Mouse (Mus musculus): Measurements from ENCODE around the gene Vegfa. TPM values are rescaled to one million over a fixed set of nuclear protein-coding genes. Genes with fewer than 3 reads are reported as not detected.

Gene Vegfa
- polyA plus RNA-seq, 1 experiment, result 53.0 TPM

DNA sequence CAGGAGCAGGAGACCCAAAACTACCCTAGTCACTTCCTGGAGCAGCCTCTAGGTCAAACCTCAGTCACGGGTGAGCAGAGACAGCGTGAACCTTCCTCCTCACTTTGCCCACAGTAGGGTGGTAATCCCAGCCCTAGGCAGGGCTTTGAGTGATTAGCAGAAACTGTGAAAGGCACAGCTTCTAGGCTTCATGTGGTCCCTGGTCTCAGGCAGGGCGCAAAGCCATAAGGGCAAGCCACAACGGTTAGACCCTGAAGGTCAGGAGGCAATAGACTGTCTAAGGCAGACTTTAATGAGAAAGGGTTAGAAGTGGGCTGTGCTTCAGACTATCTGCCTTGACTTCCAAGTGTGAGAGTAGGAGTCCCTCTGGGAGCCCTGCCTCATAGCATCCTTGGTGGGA lies 9.7 kb downstream of the Vegfa start:
- TF ChIP-seq GATA1 (IDR thresholded peaks at IDR 0.05; ENCODE audit: low read length), result no peak

DNA sequence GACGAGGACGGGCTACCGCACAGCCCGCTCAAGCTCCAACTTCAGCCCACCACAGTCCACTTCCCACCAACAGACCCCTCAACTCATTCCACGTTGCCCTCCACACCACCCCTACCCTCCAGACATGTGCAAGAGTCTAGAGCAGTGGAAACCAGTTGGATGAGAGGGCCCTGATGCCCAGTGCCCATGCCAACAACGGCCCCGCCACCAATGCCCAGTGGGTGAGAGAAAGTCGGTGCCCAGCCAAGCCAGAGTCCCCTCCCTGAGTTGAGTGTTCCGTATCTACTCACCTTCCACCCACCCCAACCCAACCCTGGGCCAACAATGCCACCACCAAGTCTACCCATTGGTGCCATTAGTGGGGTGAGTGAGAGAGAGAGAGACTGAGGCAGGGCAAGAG lies 10.4 kb downstream of the Vegfa start:
- TF ChIP-seq GATA1 (IDR thresholded peaks at IDR 0.05; ENCODE audit: low read length), result no peak

DNA sequence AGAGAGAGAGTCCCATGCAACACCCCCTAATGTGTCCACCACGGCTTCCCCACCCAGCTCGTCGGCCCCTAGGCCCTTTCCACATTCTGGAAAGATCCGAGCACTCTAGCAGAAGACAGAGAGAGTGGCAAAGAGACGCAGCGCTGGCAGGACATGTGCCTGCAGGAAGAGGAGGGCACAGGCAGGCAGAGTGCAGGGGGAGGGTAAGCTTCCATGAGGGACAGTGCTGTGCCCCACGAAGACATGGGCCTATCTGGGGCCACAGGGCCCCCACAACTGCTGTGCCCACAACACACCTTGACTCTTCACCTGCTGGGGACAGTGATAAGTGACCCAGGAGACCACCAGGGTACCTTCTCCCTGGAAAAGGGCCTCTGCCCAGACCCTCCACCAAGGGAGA lies 11.0 kb downstream of the Vegfa start:
- TF ChIP-seq GATA1 (IDR thresholded peaks at IDR 0.05; ENCODE audit: low read length), result no peak

DNA sequence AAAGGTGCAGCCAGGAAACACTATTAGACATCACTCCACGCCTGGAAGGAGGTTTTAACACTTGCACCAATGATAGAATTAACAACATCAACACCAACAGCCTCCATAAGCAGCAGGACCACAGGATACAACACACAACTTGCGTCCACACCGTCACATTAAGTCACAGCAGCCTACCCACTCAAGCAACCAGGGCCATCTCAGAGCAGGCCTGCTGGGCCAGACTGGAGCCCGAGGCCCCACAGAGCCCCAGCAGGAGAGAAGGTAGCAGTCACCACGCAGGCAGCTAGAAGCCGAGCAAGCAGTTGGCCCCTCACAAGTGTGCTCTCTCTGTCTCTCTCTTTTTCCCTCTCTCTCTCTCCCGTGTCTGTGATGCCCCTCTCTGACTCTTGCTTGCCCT lies 11.6 kb downstream of the Vegfa start:
- TF ChIP-seq GATA1 (IDR thresholded peaks at IDR 0.05; ENCODE audit: low read length), result no peak

DNA sequence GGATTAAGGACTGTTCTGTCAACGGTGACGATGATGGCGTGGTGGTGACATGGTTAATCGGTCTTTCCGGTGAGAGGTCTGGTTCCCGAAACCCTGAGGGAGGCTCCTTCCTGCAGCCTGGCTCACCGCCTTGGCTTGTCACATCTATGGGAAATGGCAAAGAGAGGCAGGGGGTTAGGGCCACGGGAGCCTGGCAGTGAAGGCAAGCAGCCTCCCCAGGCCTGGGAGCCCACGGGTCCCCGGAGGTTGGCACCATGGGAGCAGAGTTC lies 13.5 kb downstream of the Vegfa start:
- no peak for TF ChIP-seq GATA1 (IDR thresholded peaks at IDR 0.05; ENCODE audit: low read length)

DNA sequence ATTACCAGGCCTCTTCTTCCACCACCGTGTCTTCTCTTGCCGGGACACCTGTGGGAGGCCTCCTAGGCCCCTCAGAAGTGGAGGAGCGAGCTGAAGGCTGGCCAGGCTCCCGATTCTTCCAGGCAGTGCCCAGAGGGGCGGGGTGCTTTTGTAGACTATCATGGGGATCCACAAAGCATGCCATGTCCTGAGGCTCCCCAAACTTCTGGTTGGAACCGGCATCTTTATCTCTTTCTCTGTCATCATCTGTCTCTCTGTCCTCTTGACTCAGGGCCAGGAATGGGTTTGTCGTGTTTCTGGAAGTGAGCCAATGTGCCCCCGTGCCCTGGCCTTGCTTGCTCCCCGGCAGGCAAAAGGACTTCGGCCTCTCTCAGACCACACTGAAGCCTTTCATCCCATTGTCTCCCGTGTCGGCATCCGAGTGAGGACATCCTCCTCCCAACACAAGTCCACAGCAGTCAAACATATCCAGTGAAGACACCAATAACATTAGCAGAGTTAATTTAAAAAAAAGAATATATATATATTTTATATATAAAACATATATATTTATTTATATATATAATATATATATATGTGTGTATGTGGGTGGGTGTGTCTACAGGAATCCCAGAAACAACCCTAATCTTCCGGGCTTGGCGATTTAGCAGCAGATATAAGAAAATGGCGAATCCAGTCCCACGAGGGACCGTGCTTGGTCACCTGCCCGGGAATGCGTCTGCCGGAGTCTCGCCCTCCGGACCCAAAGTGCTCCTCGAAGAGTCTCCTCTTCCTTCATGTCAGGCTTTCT lies 14.0 kb downstream of the Vegfa start:
- TF ChIP-seq GATA1 (IDR thresholded peaks at IDR 0.05; ENCODE audit: low read length), result no peak

DNA sequence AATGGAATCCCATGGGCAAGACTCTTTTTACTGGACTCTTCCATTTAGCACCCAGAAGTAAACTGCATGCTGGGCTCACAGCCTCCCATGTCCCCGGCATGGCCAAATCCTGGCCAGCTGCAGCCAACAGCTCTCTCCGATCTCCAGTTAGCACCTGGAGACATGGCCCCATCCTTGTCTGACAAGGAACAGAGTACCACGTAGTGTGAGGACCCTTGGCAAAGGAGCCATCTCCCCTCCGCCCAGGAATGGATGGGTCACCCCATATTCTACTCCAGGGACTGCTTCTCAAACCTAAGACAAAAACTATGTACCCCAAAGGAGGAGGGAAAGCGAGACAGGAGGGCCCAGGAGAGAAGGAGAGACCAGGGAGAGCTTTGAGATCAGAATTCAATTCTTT lies 15.6 kb downstream of the Vegfa start:
- TF ChIP-seq GATA1 (IDR thresholded peaks at IDR 0.05; ENCODE audit: low read length), result no peak

DNA sequence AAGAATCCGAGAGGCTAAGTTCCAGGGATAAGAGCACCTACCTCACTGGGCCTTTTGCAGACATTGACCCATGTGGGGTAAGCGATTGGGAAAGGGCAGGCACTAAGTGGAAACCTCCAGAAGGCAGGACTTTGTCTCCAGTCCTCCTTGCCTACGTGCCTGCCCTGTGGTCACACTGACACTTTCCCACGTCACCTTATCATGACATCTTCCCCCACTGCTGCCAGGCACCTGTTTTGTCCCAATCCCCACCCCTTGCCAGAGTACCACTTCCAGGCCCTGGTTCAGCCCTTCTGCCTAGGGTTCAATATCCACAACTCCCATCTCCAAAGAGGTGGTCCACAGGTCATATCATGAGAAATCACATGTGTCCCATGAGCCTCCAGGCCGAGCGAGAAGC lies 16.2 kb downstream of the Vegfa start:
- TF ChIP-seq GATA1 (IDR thresholded peaks at IDR 0.05; ENCODE audit: low read length), result no peak

DNA sequence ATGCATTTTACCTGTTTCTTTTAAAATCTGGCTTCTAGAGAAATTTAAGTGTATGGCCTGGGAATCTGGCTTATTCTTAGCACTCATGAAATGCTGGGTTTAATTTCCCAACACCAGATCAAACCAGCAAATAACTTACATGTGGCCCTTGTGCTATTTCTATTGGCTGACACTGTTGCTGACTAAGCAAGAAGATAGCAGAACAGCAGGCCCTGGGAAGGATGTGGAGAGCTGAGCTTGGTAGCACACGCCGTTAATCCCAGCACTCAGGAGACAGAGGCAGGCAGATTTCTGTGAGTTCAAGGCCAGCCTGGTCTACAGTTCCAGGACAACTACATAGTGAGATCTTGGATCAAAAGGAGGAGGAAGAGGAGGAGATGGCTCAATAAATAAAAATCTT lies 17.2 kb downstream of the Vegfa start:
- TF ChIP-seq GATA1 (IDR thresholded peaks at IDR 0.05; ENCODE audit: low read length), result no peak

DNA sequence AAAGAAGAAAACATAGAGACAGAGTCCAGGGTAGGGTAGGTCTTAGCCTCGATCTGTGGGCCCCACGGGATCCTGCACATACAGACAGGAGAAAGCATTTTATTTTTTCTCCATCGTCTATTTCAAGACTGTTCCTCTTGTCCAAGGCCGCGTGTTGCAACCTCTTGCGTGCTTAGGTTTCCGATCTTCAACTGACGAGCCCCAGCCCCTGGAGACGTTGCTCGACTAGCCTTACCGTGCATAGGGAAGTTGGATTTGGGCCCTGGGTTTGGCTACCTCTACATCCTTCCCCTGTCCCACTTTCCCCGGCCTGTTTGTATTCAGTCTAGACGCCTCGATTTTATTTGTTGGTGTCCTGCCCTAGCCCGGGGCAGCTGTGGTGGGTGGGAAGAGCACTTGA lies 18.6 kb downstream of the Vegfa start:
- TF ChIP-seq GATA1 (IDR thresholded peaks at IDR 0.05; ENCODE audit: low read length), result no peak

DNA sequence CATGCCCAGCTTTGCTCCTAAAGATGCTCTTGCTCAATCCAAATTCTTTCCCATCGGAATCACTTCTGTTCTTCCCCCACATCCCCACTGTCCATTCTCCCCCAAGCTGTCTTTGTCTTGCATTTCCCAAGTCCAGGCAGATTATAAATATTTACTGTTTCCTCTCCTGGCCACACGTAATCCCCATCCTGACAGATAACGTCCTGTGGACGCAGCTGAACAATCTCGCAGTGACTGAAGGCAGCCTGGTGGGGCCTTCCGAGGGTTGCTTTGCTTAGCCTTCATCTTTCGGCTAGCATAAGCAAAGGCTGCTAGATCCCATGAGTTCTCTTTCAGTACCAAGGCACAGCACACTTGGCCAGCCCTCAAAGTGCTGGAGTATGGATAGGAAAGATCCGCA lies 20.0 kb downstream of the Vegfa start:
- TF ChIP-seq GATA1 (IDR thresholded peaks at IDR 0.05; ENCODE audit: low read length), result no peak

DNA sequence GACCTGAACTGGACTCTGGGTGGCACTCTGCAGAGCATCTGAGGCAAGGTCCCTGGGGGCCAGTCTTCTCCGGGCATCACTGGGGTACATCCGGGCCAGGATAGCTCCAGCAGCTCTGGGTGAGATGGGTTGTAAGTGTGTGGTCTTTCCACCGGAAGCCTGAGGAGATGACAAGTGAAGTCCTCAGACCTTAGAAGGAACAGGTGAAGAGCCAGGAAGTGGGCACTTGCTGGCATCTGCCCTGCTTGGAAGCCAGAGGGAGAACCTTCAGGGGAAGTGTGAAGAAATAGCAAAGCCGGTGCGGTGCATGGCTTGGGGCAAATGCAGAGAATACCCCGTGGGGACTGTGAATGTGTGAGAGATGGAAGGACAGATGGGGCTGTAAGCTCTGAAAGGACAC lies 21.7 kb downstream of the Vegfa start:
- no peak for TF ChIP-seq GATA1 (IDR thresholded peaks at IDR 0.05; ENCODE audit: low read length)

DNA sequence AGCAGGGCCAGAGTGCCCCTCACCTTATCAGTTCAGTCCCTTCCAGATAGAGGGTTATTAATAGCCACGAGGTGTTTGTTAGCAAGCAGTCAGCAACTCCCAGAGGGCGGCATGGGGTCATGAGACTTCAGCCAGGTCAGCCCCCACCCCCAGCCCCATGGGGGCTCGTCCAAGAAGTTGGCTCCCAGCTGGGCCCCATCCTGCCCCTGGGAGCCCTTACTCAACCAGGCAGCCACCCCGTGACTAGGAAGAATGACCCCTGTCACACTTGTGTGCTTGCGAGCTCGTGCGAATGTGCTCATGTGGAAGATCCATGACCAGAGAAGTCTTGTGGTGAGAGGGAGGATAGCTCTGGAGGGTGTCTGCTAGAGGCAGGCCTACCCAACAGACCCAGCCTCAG lies 23.0 kb downstream of the Vegfa start:
- no peak for TF ChIP-seq GATA1 (IDR thresholded peaks at IDR 0.05; ENCODE audit: low read length)

DNA sequence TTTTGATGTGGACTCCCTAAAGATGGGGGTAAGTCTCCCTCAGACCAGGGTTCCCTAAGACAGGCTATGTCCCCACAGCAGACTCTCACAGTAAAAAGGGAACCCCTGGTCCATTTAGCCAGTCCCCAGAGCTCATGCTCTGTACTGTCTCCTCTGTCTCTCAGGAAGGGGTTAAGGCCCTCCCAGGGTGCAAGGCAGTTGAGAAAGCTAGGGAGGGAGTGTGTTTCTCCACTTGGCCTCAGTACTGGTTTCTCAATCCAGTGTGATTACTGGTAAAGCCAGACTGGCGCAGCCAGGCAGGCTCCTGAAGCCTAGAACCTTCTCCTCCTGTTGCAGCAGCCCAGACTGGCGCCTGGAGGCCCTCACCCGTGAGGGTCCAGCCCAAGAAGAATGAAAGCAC lies 26.7 kb downstream of the Vegfa start:
- no peak for TF ChIP-seq GATA1 (IDR thresholded peaks at IDR 0.05; ENCODE audit: low read length)

DNA sequence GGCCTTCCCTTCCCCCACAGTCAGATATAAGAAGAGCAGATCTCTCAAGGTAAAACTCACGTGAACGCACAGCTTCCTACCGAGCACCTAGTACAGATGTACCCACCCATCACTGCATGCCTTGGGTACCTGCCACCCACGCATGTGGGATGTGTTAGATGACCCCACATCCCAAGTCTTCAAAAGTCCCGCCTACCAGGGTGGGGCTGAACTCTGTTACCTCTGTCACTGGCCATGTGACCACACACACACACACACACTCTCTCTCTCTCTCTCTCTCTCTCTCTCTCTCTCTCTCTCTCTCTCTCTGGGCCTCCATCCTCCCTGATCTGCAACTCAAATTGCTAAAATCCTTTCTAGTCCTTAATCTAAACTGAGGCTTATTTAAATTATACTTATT lies 27.7 kb downstream of the Vegfa start:
- TF ChIP-seq GATA1 (IDR thresholded peaks at IDR 0.05; ENCODE audit: low read length), result no peak

DNA sequence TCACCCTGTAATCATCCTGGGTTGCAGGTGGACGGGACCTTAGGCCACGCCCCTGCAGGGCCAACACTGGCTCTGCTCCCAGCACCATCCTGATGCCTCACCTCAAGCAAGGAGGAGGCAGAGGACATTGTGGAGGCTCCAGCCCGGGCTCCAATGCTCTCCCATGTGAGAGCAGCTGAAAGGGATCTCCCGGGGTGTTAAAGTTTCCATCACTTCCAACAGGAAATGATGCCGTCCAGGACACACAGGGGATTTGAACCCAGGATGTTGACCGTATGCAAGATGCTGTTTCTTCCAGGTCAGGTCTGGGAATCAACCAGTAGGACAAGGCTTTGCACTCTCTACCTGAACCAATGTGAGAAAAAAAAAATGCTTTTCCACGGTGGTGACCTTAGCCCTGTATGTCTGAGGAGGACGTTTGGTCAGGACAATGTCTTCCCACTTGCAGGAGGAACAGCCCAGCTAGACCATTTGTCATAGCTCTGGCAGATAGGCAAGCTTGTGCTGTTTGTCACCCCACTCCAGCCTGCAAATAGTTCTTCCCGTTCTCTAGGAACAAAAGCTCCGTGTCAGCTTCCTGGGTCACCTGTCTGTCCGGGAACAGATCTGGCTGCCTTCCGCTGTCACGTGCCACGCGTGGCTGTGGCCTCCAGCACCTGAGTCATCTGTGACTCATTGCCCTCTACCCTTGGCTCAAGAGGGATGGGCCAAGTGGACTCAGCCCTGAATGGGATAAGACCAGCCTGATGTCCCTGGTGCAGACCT lies 28.3 kb downstream of the Vegfa start:
- no peak for TF ChIP-seq GATA1 (IDR thresholded peaks at IDR 0.05; ENCODE audit: low read length)

DNA sequence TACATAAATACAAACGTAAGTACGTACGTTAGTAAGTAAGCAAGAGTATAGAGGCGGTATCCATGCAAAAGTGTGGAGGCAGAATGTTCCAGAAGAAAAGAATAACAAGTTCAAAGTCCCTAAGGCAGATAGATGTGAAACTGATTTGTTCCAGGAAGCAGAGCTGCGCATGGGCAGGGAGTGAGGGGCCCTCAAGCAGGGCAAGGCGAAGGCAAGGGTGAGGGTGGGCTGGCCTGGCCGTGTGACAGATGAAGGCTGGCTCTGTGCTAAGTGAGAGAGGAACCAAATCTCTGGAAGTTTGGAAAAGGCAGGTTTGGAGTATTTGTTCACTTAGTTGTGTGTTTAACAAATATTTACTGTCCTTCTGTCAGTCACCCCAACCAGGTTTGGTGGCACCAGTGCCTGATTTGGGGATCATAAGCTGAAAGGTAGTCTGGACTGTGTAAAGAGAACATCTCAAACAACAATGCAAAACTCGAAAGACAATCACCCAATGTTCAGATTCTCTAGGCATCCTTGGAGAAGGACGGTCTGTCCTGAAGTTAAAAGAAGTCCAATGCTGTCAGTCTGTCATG lies 32.7 kb downstream of the Vegfa start:
- no peak for TF ChIP-seq GATA1 (IDR thresholded peaks at IDR 0.05; ENCODE audit: low read length)

Data from G1E-ER4 (cell line).